Mouse (Mus musculus) inflammation-experienced regulatory T-cells, adult 6 months (primary cell): ENCODE results near the gene Icam1. TPM values are rescaled to one million over a fixed set of nuclear protein-coding genes. Genes with fewer than 3 reads are reported as not detected.
A peak's percentile ranks its signal among the peaks of the same experiment; 100 is the strongest.
"Not testable (repeated sequence)": the region's sequence is repeated elsewhere in the genome, so short reads cannot be mapped to it uniquely, and the experiment has no call there.

Experiments used
- ATAC-seq: one replicate; pipeline ENCODE4 v1.8.0; 2017
- polyA plus RNA-seq, 3 experiments: library from polyadenylated mRNA; unstranded; fragments of 100-300 nt; shearing (Covaris generic); gene quantifications; one replicate each; pipeline ENCODE4 v1.2.1; 2017

Gene Icam1
- polyA plus RNA-seq, 3 experiments from 2014 or later = 50.8 to 92.7 (median 68.9) TPM

DNA sequence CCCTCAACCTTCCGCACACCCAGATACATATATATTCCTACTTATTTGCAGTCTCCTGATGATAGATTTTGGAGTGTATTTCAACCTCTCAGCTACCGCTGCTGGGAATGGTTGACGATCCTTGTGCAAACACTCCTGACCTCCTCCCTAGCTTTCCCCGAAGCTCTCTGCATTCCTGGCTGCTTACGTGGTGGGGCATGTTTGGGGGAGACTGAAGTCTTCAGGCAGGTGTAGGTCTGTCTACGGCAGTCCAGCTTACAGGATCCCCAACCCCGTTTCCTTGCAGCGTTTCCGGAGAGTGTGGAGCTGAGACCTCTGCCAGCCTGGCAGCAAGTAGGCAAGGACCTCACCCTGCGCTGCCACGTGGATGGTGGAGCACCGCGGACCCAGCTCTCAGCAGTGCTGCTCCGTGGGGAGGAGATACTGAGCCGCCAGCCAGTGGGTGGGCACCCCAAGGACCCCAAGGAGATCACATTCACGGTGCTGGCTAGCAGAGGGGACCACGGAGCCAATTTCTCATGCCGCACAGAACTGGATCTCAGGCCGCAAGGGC is 9.5 kb downstream of the Icam1 start:
- ATAC-seq = no peak

DNA sequence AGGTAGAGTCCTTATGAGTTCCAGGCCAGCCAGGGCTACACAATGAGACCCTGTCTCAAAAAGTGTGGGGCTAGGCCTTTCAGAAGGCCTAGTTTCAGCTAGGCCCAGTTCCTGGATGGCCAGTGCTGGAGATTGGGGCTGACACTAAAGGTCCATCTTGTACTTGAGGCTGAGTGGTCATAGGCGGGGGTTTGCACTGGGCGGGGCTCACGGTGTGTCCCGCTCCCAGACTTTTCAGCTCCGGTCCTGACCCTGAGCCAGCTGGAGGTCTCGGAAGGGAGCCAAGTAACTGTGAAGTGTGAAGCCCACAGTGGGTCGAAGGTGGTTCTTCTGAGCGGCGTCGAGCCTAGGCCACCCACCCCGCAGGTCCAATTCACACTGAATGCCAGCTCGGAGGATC is 11.1 kb downstream of the Icam1 start:
- ATAC-seq = no peak

DNA sequence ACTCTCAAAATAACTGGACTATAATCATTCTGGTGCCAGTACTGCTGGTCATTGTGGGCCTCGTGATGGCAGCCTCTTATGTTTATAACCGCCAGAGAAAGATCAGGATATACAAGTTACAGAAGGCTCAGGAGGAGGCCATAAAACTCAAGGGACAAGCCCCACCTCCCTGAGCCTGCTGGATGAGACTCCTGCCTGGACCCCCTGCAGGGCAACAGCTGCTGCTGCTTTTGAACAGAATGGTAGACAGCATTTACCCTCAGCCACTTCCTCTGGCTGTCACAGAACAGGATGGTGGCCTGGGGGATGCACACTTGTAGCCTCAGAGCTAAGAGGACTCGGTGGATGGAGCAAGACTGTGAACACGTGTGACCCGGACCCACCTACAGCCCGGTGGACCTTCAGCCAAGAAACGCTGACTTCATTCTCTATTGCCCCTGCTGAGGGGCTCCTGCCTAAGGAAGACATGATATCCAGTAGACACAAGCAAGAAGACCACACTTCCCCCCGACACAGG is 12.0 kb downstream of the Icam1 start:
- ATAC-seq = no peak

DNA sequence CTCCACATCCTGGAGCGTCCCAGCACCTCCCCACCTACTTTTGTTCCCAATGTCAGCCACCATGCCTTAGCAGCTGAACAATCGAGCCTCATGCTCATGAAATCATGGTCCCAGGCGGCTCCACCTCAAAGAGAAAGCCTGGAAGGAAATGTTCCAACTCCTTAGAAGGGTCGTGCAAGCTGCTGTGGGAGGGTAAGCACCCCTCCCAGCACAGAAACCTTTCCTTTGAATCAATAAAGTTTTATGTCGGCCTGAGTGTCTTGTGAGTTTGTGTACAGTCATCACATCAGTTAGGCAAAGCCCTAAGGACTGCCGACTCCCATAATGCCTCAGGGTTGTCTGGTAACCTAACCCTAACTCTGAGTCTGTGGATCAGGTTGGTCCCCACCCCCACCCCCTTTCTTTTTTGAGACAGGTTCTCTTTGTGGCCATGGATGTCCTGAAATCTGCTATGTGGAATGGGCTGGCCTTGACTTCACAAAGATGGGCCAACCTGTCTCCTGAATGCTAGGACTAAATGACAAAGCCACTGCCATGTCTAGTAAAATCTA is 12.8 kb downstream of the Icam1 start:
- no peak for ATAC-seq

DNA sequence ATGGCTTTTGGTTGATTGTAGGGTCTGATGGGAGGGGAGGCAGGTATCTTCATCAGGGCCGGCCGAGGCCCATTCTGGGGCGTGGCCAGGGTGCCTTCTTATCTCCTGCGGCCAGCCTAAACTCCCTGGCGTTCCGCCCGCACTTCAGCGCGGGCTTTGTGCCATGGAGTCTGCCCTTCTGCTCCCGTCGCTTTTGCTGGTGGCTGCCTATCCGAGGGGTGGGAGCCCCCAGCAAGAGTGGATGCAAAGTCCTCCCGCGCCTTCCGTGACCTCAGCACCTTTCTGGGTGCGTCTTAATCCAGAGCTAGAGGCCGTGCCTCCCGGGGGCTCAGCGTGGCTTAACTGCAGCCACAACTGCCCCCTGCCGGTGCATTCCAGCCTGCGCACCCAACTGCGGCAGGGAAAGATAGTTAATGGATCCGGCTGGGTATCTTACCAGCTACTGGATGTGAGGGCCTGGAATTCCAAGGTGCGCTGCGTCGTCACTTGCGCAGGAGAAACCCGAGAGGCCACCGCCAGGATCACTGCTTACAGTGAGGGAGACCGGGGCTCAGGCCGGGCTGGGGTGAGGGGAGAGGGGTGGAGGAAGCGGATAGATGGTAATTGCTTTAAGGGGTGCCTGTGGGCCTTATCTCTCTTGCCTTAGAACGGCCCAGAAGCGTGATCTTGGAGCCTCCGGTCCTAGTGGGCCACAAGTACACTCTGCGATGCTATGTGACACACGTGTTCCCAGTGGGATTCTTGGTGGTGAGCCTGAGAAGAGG is 13.7 kb downstream of the Icam1 start, which contains the start of gene Icam4:
Gene Icam4 (plus strand): TSS at position 83 of the 764 bp plus-strand sequence.
- ATAC-seq = no peak

DNA sequence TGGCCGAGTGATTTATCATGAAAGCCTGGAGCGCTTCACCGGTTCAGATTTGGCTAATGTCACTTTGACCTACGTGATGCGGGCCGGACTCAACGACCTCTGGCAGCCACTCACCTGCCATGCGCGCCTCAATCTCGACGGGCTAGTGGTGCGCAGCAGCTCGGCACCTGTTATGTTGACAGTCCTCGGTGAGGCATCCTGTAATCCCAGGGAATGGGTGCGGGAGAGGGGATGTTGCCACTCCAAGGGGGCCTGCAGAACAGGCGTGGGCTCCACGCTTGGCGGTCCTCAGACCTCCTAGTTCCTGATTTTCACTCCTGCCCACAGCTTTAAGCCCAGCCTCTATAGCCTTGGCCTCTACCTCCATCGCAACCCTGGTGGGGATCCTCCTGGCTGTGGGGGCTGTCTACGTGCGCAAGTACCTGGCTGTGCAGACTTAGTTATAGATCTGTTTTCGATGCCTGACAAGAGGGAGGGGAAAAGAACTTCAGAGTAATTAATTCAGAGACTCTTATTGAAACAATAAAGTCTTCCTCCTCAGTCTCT is 14.3 kb downstream of the Icam1 start:
- no peak for ATAC-seq

DNA sequence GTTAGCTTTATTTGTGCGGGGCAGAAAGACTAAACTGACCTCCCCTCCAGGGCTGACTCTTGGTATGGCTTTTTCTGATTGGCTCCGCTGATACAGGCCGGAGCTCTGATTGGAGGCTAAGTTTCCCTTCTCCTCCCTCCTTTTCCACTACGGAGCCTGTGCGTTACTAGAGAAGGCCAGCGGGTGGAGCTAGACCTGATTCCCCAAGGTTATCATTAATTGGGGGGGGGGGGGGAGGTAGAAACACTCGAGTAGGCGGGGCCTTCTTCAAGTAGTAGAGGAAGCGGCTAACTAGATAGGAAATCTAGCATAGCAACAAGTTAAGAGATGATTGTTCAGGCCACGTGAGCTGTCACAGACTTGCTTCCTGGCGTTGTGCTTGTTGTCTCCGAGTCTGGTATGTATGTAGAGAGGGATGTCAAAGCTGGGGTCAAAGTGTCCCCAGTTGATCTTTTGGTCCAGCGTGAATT is 15.0 kb downstream of the Icam1 start:
- peak; percentile 74 for ATAC-seq

DNA sequence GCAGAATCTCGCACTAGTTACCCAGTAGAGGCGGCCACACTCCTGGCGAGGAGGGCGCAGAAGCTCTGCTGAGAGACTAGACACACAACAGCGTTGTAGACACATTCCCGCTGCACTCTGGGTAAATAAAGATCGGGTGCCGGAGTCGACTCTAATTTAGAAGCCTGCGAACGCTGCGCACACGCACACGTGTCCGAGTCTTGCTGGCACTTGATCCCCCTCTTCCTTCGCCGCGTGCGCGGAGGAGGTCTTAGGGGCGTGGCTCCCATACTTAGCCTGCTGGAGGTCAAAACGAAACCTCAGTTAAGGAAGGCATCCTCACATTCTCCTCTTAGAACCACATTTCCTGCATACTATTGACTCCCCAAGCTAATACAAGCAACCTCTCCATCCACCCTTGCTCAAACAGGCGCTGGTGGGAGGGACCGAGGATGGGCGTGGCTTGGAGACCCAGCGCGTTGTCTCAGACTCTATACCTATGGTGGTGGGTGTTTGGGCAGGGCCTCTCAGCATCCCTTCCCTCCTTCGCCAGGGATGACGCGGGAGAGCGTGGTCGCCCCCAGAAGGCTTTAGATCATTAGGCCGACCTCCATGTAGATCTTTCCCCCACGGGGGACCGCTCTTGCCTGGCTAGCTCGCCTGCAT is 15.6 kb downstream of the Icam1 start:
- peak; percentile 31 for ATAC-seq

DNA sequence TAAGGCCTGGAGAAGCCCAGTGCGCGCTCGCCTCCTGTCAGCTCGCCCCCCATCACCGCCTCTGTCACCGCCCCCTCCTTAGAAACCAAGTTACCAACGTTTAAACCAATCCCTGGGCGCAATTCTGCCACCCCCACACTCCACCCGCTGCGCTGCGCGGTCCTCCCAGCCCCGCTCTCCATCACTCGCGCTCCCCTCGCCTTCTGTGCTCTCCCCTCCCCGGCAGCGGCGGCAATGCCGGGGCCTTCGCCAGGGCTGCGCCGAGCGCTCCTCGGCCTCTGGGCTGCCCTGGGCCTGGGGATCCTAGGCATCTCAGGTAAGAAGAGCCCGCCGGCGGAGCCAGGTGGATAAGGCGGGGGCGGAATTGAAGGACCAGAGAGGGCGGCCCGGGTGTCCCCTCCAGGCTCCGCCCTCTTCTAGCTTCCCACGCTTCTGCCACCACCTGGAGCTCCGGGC is 16.1 kb downstream of the Icam1 start, which contains the start of gene Icam5:
Gene Icam5 (plus strand): TSS at position 178 of the 456 bp plus-strand sequence.
- ATAC-seq = peak; percentile 8

DNA sequence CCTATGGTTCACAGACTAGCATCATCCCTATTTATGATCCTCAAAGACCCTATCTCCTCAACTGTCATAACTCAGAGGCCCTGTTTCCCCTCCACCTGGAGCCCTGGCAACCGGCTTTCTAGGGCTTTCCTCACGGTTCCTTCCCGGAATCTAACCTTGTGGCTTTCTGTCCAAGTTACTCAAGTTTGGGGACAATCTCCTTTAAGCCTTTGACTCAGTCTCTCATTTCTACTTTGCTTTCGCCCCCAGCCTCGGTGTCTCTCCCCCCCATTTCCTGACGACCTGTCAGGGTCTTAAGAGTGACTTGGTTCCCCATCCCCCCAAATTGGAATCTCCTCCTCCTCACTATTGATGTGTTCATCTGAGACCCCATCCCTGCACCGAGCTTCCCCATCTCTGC is 16.7 kb downstream of the Icam1 start:
- ATAC-seq = no peak

DNA sequence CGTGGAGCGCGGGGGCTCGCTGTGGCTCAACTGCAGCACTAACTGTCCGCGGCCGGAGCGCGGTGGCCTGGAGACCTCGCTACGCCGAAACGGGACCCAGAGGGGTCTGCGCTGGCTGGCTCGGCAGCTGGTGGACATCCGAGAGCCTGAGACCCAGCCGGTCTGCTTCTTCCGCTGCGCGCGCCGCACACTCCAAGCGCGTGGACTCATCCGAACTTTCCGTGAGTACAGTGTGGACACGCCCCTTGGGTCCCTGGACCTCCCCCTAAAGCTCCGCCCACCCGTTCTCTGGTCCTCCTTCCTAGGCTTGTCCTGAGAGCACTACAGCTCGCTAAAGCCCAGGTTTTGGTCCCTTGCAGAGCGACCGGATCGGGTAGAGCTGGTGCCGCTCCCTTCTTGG is 17.4 kb downstream of the Icam1 start:
- ATAC-seq = peak; percentile 44

DNA sequence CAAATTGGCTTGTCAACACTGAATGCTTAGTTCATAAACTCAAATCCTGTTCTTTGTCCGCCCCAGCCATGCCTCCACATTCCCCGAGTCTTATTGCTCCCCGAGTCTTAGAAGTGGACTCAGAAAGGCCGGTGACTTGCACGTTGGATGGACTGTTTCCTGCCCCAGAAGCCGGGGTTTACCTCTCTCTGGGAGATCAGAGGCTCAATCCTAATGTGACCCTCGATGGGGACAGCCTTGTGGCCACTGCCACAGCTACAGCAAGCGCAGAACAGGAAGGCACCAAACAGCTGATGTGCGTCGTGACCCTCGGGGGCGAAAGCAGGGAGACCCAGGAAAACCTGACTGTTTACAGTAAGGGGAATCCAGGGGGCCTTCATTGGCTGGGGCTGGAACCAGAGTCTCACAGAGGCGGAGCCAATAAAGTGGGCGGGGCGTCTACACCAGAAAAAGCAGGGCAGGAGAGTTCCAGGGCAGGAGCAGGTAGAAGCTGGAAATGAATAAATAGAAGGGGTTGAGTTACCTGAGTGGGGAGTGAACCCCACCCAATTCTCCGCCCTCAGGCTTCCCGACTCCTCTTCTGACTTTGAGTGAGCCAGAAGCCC is 18.8 kb downstream of the Icam1 start:
- no peak for ATAC-seq

DNA sequence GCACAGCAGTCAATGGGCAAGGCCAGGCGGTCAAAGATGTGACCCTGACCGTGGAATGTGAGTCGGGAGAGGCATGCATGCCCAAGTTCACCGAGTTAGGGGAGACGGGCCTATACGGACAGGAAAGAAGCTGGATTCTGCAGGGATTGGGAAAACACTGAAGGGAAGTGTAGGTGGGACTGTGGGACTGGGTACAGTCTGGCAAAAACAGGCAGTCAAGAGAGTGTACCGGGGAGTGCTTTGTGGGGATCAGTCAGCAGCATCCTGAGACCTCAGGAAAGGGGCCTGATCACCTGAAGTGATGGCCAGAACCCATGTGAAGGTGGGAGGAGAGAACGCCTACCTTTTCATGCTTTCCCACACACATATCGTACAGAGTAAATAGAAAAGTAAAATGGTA is 19.8 kb downstream of the Icam1 start:
- ATAC-seq = no peak

DNA sequence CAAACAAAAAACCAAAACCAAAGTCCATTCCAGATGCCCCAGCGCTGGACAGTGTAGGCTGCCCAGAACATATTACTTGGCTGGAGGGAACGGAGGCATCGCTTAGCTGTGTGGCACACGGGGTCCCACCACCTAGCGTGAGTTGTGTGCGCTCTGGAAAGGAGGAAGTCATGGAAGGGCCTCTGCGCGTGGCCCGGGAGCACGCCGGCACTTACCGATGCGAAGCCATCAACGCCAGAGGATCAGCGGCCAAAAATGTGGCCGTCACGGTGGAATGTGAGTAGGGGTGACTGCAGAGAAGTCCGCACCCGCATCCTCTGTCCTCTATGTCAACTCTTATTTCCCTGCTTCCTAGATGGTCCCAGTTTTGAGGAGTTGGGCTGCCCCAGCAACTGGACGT is 20.4 kb downstream of the Icam1 start:
- ATAC-seq = no peak

DNA sequence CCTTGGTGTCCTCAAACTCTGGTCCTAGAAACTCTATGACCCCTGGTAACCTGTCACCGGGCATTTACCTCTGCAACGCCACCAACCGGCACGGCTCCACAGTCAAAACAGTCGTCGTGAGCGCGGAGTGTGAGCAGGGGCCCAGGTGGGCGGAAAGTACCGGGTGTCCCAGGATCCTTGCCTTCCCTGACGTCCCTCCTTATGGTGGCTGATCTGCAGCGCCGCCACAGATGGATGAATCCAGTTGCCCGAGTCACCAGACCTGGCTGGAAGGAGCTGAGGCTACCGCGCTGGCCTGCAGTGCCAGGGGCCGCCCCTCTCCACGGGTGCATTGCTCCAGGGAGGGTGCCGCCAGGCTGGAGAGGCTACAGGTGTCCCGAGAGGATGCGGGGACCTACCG is 20.9 kb downstream of the Icam1 start:
- no peak for ATAC-seq

DNA sequence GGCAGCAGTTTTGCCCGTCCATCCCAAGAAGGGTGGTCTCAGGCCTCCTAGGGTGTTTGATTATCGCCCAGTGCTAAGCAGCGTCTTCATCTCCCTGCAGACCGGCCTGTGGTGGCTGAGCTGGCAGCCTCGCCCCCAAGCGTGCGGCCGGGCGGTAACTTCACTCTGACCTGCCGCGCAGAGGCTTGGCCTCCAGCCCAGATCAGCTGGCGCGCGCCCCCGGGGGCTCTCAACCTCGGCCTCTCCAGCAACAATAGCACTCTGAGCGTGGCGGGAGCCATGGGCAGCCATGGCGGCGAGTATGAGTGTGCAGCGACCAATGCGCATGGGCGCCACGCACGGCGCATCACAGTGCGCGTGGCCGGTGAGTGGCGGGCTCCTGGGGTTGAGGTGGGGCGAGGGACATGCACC is 21.7 kb downstream of the Icam1 start:
- ATAC-seq = no peak

DNA sequence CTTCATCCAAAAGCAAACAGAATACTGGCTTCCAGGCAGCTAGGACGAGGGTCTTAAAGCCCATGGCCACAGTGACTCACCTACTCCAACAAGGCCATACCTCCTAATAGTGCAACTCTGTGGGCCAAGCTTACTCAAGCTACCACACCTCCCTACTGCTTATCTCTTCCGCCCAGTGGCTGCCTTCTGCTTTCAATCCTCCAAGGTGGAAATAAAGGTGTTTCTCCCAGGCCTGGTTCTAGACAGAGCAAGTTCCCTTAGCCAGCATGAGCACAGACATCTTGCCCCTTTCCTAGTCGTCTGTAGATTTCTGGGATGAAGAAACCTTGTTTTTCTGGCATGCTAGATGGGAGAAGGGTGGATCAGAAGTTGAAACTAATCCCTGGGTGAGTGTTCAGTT is 24.0 kb downstream of the Icam1 start:
- no peak for ATAC-seq

DNA sequence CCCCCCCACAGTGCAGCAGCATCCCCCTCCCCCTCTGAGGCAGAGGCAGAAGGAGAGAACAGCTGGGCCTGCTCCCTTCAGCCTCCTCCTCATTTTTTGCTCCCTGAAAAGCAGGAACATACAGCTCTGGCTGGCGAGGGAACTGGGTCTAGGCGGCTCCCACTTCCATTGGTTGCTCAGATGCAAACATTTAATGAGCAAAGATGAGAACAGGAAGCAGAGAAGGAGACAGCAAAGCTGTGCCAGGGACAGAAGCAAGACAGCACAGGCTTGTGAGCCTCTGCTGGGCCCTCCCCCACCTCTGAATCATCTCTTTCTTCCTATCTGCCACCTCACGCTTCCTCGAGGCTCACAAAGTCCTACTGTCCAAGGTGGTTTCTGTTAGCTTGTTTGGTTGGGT is 25.5 kb downstream of the Icam1 start:
- no peak for ATAC-seq

DNA sequence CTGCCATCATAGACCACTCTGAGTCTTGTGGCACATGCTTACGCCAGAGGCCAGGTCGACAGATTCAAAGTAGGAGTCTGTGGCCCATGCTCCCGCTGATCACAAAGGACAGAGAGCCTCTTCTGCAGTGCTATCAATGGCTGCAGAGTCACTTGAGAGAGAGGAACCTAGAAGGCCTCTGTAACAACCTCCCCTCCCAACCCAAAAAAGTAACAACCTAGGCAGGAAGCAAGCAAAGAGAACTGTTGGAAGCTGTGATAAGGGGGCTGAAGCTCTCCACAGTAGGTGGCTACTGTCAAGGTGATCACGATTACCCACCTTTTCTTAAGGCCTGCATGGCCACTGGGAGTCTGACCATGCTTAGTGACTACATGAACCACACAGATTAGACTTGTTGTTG is 27.8 kb downstream of the Icam1 start:
- no peak for ATAC-seq

DNA sequence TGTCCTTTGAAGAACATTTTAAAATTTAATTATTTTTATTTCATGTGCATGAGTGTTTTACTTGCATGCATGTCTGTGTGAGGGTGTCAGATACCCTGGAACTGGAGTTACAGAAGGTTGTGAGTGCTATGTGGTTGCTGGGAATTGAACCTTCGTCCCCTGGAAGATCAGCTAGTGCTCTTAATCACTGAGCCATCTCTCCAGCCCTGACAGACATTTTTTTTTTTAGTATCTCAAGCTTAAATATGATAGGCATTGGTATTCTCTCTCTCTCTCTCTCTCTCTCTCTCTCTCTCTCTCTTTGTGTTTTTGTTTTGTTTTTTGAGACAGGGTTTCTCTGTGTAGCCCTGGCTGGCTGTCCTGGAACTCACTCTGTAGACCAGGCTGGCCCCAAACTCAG is 29.0 kb downstream of the Icam1 start:
- not testable (repeated sequence) for ATAC-seq

DNA sequence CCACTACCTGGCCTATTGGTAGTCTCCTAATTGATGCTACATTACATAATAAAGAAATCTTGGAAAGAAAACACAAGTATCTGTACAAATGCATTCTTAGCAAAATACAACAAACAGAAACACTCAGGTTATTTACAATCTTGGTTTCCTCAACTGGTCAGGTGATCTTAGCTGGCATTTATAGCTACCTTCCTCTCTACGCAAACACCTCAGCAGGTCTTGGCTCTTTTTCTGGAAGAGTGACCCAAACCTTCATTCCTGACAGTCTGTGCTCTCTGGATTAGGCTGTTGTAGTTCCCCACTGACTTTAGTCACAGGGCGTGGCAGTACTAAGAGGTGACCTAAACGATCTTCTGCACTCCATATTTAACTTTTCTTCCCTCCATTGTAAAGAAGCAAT is 29.4 kb downstream of the Icam1 start:
- no peak for ATAC-seq

DNA sequence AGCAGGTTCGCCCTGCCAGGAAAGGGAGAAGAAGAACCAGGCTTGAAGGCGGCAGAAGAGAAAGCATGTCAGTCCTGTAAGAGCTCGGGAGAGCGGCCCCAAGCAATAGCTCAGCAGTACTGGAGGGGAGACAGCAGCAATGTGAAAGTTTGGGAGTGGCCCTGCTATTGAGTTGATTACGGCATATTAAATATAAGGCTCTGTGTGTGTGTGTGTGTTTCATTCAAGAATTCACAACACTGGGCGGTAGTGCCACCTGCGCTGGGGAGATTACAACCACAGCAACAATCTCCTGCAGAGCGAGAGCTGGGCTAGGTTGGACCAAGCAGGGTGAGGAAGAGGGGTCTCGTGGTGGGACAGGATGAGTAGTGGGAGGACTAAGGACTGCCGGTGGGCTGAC is 35.8 kb downstream of the Icam1 start:
- ATAC-seq = no peak
